Mouse (Mus musculus) intestine, embryonic 14.5 days (tissue): ENCODE results near the gene Spop. TPM values are rescaled to one million over a fixed set of nuclear protein-coding genes. Genes with fewer than 3 reads are reported as not detected.
"Not testable (repeated sequence)": the region's sequence is repeated elsewhere in the genome, so short reads cannot be mapped to it uniquely, and the experiment has no call there.

Experiments
- ATAC-seq: fragments of 200-750 bp; cut with Nextera tagmentation; replicated peaks from 2 replicates; pipeline ENCODE4 v1.8.0; 2017; ENCODE audit warnings: low read depth, moderate number of reproducible peaks, moderate TSS enrichment, moderate library complexity; ENCODE audit not compliant: low FRiP score, low TSS enrichment
- DNase-seq: peaks from one replicate; pipeline ENCODE4 v3.0.0-alpha.2; 2018; ENCODE audit warnings: low spot score
- H3K27ac ChIP-seq: fragments of 300-500 bp; sonication (generic); 2 replicates; pipeline ENCODE4 v1.5.1; 2014; ENCODE audit warnings: low read depth, mild to moderate bottlenecking, control low read depth
- H3K27me3 ChIP-seq: fragments of 300-500 bp; sonication (generic); replicated peaks from 2 replicates; pipeline ENCODE4 v1.6.1; 2014; ENCODE audit warnings: low read length, control low read depth; ENCODE audit not compliant: control insufficient read depth, insufficient read depth
- H3K36me3 ChIP-seq: fragments of 300-500 bp; sonication (generic); 2 replicates; pipeline ENCODE4 v1.6.1; 2014; ENCODE audit warnings: low read length, control low read depth; ENCODE audit not compliant: control insufficient read depth, insufficient read depth
- H3K4me1 ChIP-seq: fragments of 300-500 bp; sonication (generic); replicated peaks from 2 replicates; pipeline ENCODE4 v1.6.1; 2014; ENCODE audit warnings: low read length, control low read depth, mixed read lengths; ENCODE audit not compliant: control insufficient read depth, insufficient read depth
- H3K4me2 ChIP-seq: fragments of 300-500 bp; sonication (generic); 2 replicates; pipeline ENCODE4 v1.6.1; 2014; ENCODE audit warnings: low read length
- H3K4me3 ChIP-seq: fragments of 300-500 bp; sonication (generic); 2 replicates; pipeline ENCODE4 v1.5.1; 2014; ENCODE audit warnings: low read depth, low read length, control low read depth, mixed read lengths
- H3K9ac ChIP-seq: fragments of 300-500 bp; sonication (generic); 2 replicates; pipeline ENCODE4 v1.6.1; 2014; ENCODE audit warnings: mild to moderate bottlenecking, low read length
- H3K9me3 ChIP-seq: fragments of 300-500 bp; sonication (generic); 2 replicates; pipeline ENCODE4 v1.6.1; 2016; ENCODE audit warnings: low read length, control low read depth; ENCODE audit not compliant: control insufficient read depth
- WGBS: fragments of 180-500 bp; shearing (Covaris S2); extraction: QIAGEN DNeasy Blood & Tissue Kit; methylation state at CpG from one replicate; pipeline ENCODE4 v1.1.7; 2014; 5-methylcytosine and 5-hydroxymethylcytosine counted together
- polyA plus RNA-seq: library from polyadenylated mRNA; unstranded; fragments of >200 nt; fragmentation: Nextera tagmentation; extraction: Ambion mirVana; gene quantifications from 2 replicates; pipeline ENCODE4 v1.2.1, GENCODE M21; 2014

Gene Spop
- polyA plus RNA-seq, 1 experiment from 2014 or later: 95.5 TPM

DNA sequence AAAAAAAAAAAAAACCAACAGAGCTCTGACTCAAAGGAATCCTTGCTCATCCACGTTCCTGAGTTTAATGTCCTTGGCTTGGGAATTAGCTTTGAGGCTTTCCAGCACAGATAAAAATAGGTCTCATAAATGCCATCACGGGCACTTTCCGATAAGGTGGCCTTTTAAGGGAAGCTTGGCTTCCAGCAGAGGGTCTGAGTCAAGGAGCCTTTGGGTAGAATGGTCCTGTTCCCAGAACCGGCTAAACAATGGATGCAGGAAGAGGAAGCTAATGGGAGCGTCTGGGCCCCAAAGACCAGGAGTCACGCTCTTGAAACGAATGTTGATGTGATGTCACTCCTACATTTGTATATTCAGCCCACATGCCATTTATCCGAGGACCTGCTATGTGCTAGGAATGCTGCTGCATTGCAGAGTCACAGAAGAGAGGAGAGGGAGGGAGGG lies 11.2 kb upstream of the Spop start:
- Histone ChIP-seq H3K36me3 (no peaks in the 10 kb centered on the region), H3K9me3 (no peaks in the 10 kb centered on the region), H3K4me3 (no peak overlapping the region), H3K4me1 (no peaks in the 10 kb centered on the region), H3K27me3 (no peaks in the 10 kb centered on the region), H3K4me2 (no peak overlapping the region), H3K9ac (no peak overlapping the region), H3K27ac (no peak overlapping the region)
- 21% methylated on average over 8 of the region's 8 CpGs for WGBS
- ATAC-seq (no peak), DNase-seq (no peak)

DNA sequence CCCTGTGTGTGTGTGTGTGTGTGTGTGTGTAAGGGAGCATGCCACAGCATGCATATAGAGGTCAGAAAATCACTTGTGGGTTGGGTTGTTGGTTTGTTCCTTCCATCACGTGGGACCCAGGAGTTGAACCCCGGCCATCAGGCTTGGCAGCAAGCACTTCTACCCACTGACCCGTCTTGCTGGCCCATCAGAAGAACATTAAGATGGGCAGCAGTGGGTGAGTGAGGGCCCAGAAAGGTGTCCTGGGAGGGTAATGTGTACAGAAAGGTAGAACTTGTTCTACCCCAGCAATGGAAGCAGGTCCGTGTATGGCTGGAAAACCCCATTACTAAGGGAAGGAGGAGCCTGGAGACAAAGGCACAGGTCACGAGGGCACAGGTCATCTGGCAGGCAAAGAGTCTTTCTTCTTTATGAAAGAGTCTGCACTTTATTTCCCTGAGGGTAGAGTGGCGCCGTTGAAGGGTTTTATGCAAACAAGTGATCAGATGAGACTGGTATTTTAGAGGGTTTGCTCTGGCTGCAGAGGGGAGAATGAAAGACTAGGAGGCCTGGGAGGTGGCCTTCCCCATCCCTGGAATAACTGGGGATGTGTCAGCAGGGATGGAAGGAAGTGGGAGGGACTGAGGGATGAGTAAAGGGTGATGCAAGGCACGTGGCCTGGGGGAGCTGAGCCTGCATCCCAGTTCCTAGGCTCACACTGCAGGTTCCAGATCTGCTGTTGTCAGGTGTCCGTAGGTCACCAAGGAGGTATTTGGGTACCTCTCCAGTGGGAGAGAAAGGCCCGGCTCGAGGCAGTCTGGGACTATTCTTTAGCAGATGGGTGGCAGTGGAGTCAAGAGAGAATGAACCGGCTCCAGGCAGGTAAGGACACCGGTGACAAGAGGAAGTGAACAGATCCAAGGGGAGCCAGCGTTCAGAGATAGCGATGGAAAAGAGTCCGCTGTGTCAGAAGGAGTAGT lies 10.2 kb upstream of the Spop start:
- WGBS: 70% methylated on average over 16 of the region's 16 CpGs
- Histone ChIP-seq H3K4me2 (no peak overlapping the region), H3K4me1 (no peaks in the 10 kb centered on the region), H3K9me3 (no peaks in the 10 kb centered on the region), H3K9ac (no peak overlapping the region), H3K27ac (no peak overlapping the region), H3K4me3 (no peak overlapping the region), H3K36me3 (no peaks in the 10 kb centered on the region), H3K27me3 (no peaks in the 10 kb centered on the region)
- DNase-seq: no peak
- ATAC-seq: no peak

DNA sequence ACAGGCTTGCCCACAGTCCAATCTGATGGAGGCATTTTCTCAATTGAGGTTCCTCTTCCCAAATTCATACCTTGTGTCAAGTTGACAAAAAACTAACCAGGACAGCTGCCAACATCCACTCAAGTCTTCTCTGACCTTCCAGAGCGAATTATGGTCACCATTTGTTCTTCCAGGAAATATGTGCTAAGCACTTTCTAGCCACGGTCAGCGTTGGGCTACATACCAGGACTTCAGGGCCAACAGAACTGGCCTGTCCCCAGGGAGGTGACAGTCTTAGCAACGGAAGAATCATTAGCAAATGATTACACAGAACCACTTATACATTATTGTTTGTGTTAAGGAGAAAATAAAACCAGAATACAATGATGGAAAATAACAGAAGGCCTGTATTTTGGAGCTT lies 8.1 kb upstream of the Spop start:
- DNase-seq (peak; percentile 2), ATAC-seq (no peak)
- Histone ChIP-seq H3K4me3 (no peak overlapping the region), H3K4me1 (no peaks in the 10 kb centered on the region), H3K9me3 (no peaks in the 10 kb centered on the region), H3K27me3 (no peaks in the 10 kb centered on the region), H3K36me3 (no peaks in the 10 kb centered on the region), H3K9ac (no peak overlapping the region), H3K4me2 (no peak overlapping the region), H3K27ac (no peak overlapping the region)
- 80% methylated on average over 4 of the region's 4 CpGs for WGBS

DNA sequence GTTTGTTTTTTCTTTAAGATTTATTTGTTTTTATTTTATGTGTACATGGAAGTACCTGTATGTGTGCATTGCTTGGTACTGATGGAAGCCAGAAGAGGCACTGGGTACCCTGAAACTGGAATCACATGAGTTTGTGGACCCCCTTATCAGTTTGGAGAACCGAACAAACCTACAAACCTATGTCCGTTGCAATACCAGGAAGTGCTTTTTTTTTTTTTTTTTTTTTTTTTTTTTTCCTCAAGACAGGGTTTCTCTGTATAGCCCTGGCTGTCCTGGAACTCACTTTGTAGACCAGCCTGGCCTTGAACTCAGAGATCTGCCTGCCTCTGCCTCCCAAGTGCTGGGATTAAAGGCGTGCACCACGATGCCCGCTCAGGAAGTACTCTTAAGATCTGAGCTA lies 7.5 kb upstream of the Spop start:
- H3K9ac ChIP-seq: not testable (repeated sequence)
- WGBS: 93% methylated on average over 5 of the region's 5 CpGs

DNA sequence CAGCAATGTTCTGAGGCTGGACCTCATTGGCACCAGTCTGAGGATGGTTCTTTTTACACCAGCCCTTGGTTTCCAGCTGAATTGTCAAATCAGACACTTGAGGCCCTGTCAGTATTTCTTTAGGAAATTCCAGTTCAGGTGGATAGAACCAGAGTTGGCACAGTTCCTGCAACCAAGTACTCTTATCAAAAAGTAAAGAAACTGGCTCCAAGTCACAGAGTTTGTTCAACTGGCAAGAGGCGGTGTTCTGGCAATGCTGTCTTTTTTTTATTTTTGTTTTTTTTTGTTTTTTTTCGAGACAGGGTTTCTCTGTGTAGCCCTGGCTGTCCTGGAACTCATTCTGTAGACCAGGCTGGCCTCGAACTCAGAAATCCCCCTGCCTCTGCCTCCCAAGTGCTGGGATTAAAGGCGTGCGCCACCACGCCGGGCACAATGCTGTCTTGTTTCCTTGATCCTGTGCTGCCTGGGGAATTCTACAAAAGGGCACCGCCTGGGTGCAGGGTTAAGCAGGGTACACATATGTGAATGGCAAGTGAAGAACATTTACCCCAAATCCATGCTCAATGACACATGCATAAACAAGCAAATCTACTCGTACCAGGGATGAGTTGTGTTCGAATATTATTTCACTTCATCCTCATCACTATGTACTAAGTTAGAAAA lies 4.3 kb upstream of the Spop start:
- H3K4me3 ChIP-seq: no peak overlapping the region
- peak; percentile 31 for DNase-seq
- 88% methylated on average over 10 of the region's 10 CpGs for WGBS

More for the DNA sequence above, 7.5 kb upstream of the Spop start:
- H3K4me2 ChIP-seq, H3K27ac ChIP-seq, ATAC-seq, H3K36me3 ChIP-seq, H3K4me3 ChIP-seq, H3K4me1 ChIP-seq, H3K9me3 ChIP-seq, H3K27me3 ChIP-seq: not testable (repeated sequence)
- DNase-seq: peak; percentile 24

DNA sequence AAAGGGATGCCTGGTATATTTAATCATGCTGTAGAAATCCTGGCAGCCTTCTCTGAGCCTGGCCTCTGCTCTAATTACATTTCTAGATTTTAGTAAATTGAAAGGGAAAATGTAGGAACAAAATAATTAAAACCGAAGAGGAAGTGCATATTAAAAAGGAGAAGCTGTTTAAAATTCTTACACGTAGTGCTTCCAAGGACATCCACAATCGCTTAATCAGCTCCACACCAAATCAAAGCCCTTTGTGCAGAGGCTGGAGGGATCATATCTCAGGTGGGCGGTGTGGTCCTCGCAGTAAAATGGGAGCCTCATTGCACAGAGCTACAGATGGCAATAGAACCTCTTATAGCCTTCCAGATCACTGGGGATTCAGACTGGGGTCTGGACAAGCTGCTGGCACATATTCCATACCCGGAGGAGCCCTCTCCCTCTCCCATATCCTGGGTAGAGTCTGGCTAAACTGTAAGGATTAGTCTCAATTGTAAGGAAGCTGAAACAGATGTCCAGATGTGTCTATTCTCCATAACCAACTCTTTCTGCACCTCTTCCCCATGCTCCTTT lies 2.3 kb upstream of the Spop start:
- Histone ChIP-seq H3K4me3 (no peak overlapping the region), H3K4me2 (no peak overlapping the region), H3K9ac (no peak overlapping the region), H3K9me3 (no peaks in the 10 kb centered on the region), H3K27me3 (no peaks in the 10 kb centered on the region), H3K4me1 (peaks cover 10% of the 10 kb centered on the region), H3K36me3 (no peaks in the 10 kb centered on the region), H3K27ac (no peak overlapping the region)
- 75% methylated on average over 6 of the region's 6 CpGs for WGBS
- peak; percentile 42 for DNase-seq
- ATAC-seq: no peak

More for the DNA sequence above, 4.3 kb upstream of the Spop start:
- no peaks in the 10 kb centered on the region for H3K4me1 ChIP-seq
- no peak for ATAC-seq
- H3K4me2 ChIP-seq: no peak overlapping the region
- H3K36me3 ChIP-seq: no peaks in the 10 kb centered on the region
- no peak overlapping the region for H3K9ac ChIP-seq
- no peaks in the 10 kb centered on the region for H3K9me3 ChIP-seq
- no peaks in the 10 kb centered on the region for H3K27me3 ChIP-seq
- no peak overlapping the region for H3K27ac ChIP-seq

DNA sequence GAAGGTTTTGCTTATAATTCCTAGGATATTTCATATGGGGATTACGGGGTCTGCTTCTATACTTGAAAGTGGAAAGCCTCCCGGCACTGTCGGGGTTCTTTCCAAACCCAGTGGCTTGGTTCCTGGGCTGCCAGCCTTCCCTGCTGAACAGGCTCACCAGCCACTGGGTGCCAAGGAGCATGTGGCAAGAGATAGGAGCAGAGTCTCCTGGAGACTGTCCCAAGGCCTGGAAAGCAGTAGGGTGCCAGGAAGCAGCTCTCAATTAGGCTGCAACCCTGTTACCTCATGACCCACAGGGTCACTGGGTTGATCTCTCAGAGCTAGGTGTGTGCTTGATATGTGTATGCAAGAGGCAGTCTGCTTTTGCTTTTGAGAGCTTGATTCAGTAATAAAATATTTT lies 1.3 kb upstream of the Spop start:
- Histone ChIP-seq H3K36me3 (no peaks in the 10 kb centered on the region), H3K9ac (no peak overlapping the region), H3K27me3 (no peaks in the 10 kb centered on the region), H3K4me3 (no peak overlapping the region), H3K4me2 (no peak overlapping the region), H3K9me3 (no peaks in the 10 kb centered on the region), H3K4me1 (peaks cover 10% of the 10 kb centered on the region), H3K27ac (no peak overlapping the region)
- DNase-seq: peak; percentile 52
- WGBS: 91% methylated on average over 3 of the region's 3 CpGs
- ATAC-seq: no peak

DNA sequence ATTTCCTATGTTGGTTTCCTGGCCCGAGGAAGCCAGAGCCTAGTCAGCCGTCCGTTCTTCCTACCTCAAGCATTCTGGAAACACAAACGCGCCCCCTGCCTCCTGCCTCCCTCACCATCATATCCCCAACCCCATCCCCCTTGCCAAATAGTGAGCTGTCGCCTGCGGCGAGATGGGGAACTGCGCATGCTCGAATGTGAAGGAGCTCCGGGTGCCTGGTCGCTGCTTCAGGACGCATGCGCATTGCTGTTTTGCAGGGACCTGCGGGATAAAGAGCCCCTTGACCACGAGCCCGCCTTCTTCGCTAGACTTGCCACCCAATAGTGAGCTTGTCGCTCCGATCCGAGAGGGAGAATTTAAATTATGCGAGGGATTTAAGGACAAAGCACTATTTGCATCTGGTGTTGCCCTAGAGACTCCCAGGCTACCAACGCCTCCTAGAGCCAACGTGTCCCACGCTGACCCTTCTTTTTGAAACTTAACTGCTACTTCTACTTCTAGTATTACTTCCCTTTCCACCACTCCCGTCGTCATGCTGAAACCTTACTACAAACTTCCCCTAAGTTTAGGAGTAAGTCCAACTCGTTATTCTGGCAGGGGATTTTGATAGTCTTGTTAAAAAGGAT lies 769 bp downstream of the Spop start:
- H3K9ac ChIP-seq: peak overlapping the region; percentile 71
- H3K4me1 ChIP-seq: peaks cover 10% of the 10 kb centered on the region
- peak overlapping the region; percentile 93 for H3K27ac ChIP-seq
- peak; percentile 94 for DNase-seq
- H3K27me3 ChIP-seq: no peaks in the 10 kb centered on the region
- no peaks in the 10 kb centered on the region for H3K9me3 ChIP-seq
- WGBS: under 1% methylated on average over 28 of the region's 28 CpGs
- peaks cover 4% of the 10 kb centered on the region; the same call in 1 of the 2 replicates for H3K36me3 ChIP-seq
- ATAC-seq: peak; percentile 85
- peak overlapping the region; percentile 65 for H3K4me3 ChIP-seq
- peak overlapping the region; percentile 80 for H3K4me2 ChIP-seq
